Mouse (Mus musculus) neural tube, embryonic 15.5 days (tissue): ENCODE results near the gene Acr. TPM values are rescaled to one million over a fixed set of nuclear protein-coding genes. Genes with fewer than 3 reads are reported as not detected.

ENCODE experiments used
- ATAC-seq: fragments of 200-750 bp; cut with Nextera tagmentation; 2 replicates; pipeline ENCODE4 v1.8.0; 2017; ENCODE audit warnings: mild to moderate bottlenecking, moderate TSS enrichment, moderate library complexity; ENCODE audit not compliant: low FRiP score
- H3K27ac ChIP-seq: fragments of 300-500 bp; sonication (generic); replicated peaks from 2 replicates; pipeline ENCODE4 v1.5.1; 2015; ENCODE audit warnings: mild to moderate bottlenecking, inconsistent platforms
- H3K27me3 ChIP-seq: fragments of 300-500 bp; sonication (generic); replicated peaks from 2 replicates; pipeline ENCODE4 v1.6.1; 2015; ENCODE audit warnings: inconsistent platforms
- H3K36me3 ChIP-seq: fragments of 300-500 bp; sonication (generic); 2 replicates; pipeline ENCODE4 v1.6.1; 2015; ENCODE audit warnings: inconsistent platforms
- H3K4me1 ChIP-seq: fragments of 300-500 bp; sonication (generic); 2 replicates; pipeline ENCODE4 v1.6.1; 2015; ENCODE audit warnings: inconsistent platforms
- H3K4me2 ChIP-seq: fragments of 300-500 bp; sonication (generic); 2 replicates; pipeline ENCODE4 v1.6.1; 2015; ENCODE audit warnings: inconsistent platforms, mild to moderate bottlenecking, moderate library complexity
- H3K4me3 ChIP-seq: fragments of 300-500 bp; sonication (generic); replicated peaks from 2 replicates; pipeline ENCODE4 v1.5.1; 2015; ENCODE audit warnings: mild to moderate bottlenecking, inconsistent platforms
- H3K9ac ChIP-seq: fragments of 300-500 bp; sonication (generic); replicated peaks from 2 replicates; pipeline ENCODE4 v1.6.1; 2015; ENCODE audit warnings: mild to moderate bottlenecking, inconsistent platforms
- H3K9me3 ChIP-seq: fragments of 300-500 bp; sonication (generic); replicated peaks from 2 replicates; pipeline ENCODE4 v1.6.1; 2016; ENCODE audit warnings: inconsistent platforms
- WGBS: fragments of 180-500 bp; shearing (Covaris S2); methylation state at CpG from one replicate; pipeline ENCODE4 v1.1.7; 2015; ENCODE audit warnings: mixed read lengths; 5-methylcytosine and 5-hydroxymethylcytosine counted together
- polyA plus RNA-seq: library from polyadenylated mRNA; unstranded; fragments of >200 nt; fragmentation: Nextera tagmentation; extraction: Ambion mirVana; gene quantifications from 2 replicates; pipeline ENCODE4 v1.2.1, GENCODE M21; 2015

The Acr gene
- polyA plus RNA-seq, 1 experiment from 2014 or later: 0.95 TPM

- ATAC-seq: no peak
- no peak overlapping the region for H3K27ac ChIP-seq
- WGBS: 89% methylated on average over 18 of the region's 18 CpGs
- H3K4me3 ChIP-seq: no peak overlapping the region
- 0 out of 2 replicates have a peak, but pooled peaks cover 14% of the 10 kb centered on the region for H3K36me3 ChIP-seq
- peaks cover 32% of the 10 kb centered on the region for H3K4me1 ChIP-seq
- no peak overlapping the region for H3K9ac ChIP-seq
- 0 out of 2 replicates have a peak, but pooled peaks cover 4% of the 10 kb centered on the region for H3K27me3 ChIP-seq
- H3K9me3 ChIP-seq: no peaks in the 10 kb centered on the region
- no peak overlapping the region for H3K4me2 ChIP-seq
These were observed 39.8 kb upstream of the Acr start for GRCm38 (mm10) chr15:89528201-89528850.

GRCm38 (mm10) chr15:89528923-89529322, 39.2 kb upstream of the Acr start:
- no peak for ATAC-seq
- Histone ChIP-seq H3K27ac (no peak overlapping the region), H3K4me3 (no peak overlapping the region), H3K4me1 (peaks cover 36% of the 10 kb centered on the region), H3K9ac (no peak overlapping the region), H3K9me3 (no peaks in the 10 kb centered on the region), H3K4me2 (no peak overlapping the region), H3K36me3 (0 out of 2 replicates have a peak, but pooled peaks cover 14% of the 10 kb centered on the region), H3K27me3 (0 out of 2 replicates have a peak, but pooled peaks cover 4% of the 10 kb centered on the region)
- WGBS: 93% methylated on average over 10 of the region's 10 CpGs

DNA sequence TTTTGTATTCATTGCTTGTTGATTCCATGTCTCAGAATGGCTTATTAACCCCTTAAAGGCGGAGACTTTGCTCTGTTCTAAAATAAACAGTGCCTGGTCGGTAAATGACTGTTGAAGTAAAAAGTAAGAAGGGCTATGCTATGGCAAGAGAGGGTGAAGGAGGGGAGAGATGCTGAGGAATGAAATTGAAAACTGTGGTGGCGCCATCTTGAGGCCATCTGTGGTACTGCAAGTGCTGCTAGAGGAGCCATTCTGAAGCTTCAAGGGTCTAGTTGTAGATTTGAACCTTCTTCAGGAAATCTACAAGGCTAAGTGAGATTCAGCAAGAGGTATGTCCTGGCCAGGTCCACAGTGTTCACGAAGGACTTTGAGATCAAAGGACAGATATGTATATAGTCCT, 37.8 kb upstream of the Acr start:
- 0 out of 2 replicates have a peak, but pooled peaks cover 14% of the 10 kb centered on the region for H3K36me3 ChIP-seq
- H3K9me3 ChIP-seq: no peaks in the 10 kb centered on the region
- H3K27me3 ChIP-seq: no peaks in the 10 kb centered on the region
- H3K4me3 ChIP-seq: no peak overlapping the region
- H3K4me1 ChIP-seq: peaks cover 32% of the 10 kb centered on the region
- 8% methylated on average over 4 of the region's 4 CpGs for WGBS
- H3K9ac ChIP-seq: no peak overlapping the region
- H3K27ac ChIP-seq: no peak overlapping the region
- no peak for ATAC-seq
- H3K4me2 ChIP-seq: no peak overlapping the region

- no peak overlapping the region for H3K4me3 ChIP-seq
- WGBS: 93% methylated on average over 5 of the region's 5 CpGs
- no peak overlapping the region for H3K9ac ChIP-seq
- H3K9me3 ChIP-seq: no peaks in the 10 kb centered on the region
- no peak overlapping the region for H3K4me2 ChIP-seq
- H3K27me3 ChIP-seq: no peaks in the 10 kb centered on the region
- H3K27ac ChIP-seq: no peak overlapping the region
- 0 out of 2 replicates have a peak, but pooled peaks cover 14% of the 10 kb centered on the region for H3K36me3 ChIP-seq
- ATAC-seq: no peak
- H3K4me1 ChIP-seq: peaks cover 32% of the 10 kb centered on the region
These were observed 36.7 kb upstream of the Acr start for GRCm38 (mm10) chr15:89531399-89531798.

DNA sequence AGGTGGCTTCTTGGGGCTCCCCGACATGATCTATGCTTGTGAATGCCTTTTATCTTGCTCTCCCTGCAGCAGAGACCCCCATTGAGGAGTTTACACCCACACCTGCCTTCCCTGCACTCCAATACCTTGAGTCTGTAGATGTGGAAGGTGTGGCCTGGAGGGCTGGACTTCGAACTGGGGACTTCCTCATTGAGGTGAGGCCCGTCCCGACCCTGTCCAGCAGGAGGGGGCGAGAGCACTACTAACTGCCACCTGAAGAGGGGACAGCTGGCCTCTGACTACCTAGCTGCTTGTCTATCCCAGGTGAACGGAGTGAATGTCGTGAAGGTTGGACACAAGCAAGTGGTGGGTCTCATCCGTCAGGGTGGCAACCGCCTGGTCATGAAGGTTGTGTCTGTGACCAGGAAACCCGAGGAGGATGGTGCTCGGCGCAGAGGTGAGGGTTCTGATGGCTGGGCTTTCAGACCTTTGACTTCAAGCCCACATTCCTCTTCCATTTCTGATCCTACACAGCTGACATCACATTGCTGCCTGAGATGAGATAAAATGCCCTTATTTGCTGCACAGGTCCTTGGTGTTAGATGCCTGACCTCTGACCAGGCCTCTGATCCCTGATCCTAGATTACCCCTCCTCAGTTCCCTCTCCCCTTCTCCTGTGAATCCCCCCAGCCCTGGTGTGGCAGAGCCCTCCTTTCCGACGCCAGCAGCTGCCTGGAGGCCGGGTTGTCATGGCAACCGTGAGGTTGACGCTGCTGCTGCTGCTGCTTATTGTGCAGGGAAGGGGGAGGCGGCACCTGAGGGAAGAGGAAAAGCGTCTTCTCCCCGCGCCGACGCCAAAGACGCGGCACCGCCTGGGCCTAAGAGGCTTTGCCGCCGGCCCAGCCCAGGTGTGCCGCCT, 35.9 kb upstream of the Acr start:
- Histone ChIP-seq H3K4me2 (peak overlapping the region; percentile 75), H3K9me3 (no peaks in the 10 kb centered on the region), H3K4me1 (peaks cover 32% of the 10 kb centered on the region), H3K4me3 (peak overlapping the region; percentile 45), H3K9ac (peak overlapping the region; percentile 60), H3K27me3 (no peaks in the 10 kb centered on the region), H3K36me3 (0 out of 2 replicates have a peak, but pooled peaks cover 9% of the 10 kb centered on the region), H3K27ac (peak overlapping the region; percentile 84)
- WGBS: 27% methylated on average over 28 of the region's 29 CpGs
- peak; percentile 81 for ATAC-seq

- Histone ChIP-seq H3K36me3 (peaks cover 12% of the 10 kb centered on the region; the same call in 1 of the 2 replicates), H3K4me2 (peak overlapping the region; percentile 75), H3K9me3 (no peaks in the 10 kb centered on the region), H3K4me3 (peak overlapping the region; percentile 45), H3K27me3 (no peaks in the 10 kb centered on the region), H3K9ac (peak overlapping the region; percentile 60), H3K27ac (peak overlapping the region; percentile 84), H3K4me1 (peaks cover 32% of the 10 kb centered on the region)
- peak; percentile 32 for ATAC-seq
- WGBS: 66% methylated on average over 23 of the region's 23 CpGs
These were observed 34.9 kb upstream of the Acr start for GRCm38 (mm10) chr15:89532924-89533842.

- H3K27ac ChIP-seq: 0 out of 2 replicates have a peak overlapping the region, but pooled peaks have one; percentile 84
- H3K9ac ChIP-seq: no peak overlapping the region
- H3K36me3 ChIP-seq: peaks cover 12% of the 10 kb centered on the region; the same call in 1 of the 2 replicates
- H3K9me3 ChIP-seq: no peaks in the 10 kb centered on the region
- peaks cover 32% of the 10 kb centered on the region for H3K4me1 ChIP-seq
- WGBS: 84% methylated on average over 10 of the region's 10 CpGs
- ATAC-seq: no peak
- peak overlapping the region; percentile 45 for H3K4me3 ChIP-seq
- no peaks in the 10 kb centered on the region for H3K27me3 ChIP-seq
- peak overlapping the region; percentile 75 for H3K4me2 ChIP-seq
These were observed 34.3 kb upstream of the Acr start for GRCm38 (mm10) chr15:89533843-89534207.

DNA sequence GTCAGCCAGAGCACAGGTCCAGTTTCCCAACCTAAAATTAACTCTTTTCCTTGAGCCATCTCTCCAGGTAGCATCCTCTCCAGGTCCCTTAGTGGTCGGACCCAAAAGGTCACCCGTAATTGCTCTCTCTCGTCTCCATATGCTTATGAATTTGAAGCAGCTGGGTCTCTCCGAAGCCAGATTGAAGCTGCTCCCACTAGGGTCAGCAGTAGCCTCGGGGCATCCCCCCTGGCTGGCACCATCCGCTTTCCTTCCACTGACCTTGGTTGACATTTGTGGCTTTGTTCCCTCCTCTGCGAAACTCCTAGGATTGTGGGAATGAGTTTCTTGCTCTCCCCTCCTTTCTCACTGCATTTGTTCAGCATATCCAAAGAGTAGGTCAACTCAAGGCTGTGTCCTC, 24.0 kb upstream of the Acr start:
- 0 out of 2 replicates have a peak, but pooled peaks cover 8% of the 10 kb centered on the region for H3K27me3 ChIP-seq
- H3K27ac ChIP-seq: no peak overlapping the region
- peaks cover 27% of the 10 kb centered on the region for H3K36me3 ChIP-seq
- no peak overlapping the region for H3K4me3 ChIP-seq
- no peak for ATAC-seq
- WGBS: 83% methylated on average over 7 of the region's 7 CpGs
- H3K4me1 ChIP-seq: peaks cover 18% of the 10 kb centered on the region
- no peaks in the 10 kb centered on the region for H3K9me3 ChIP-seq
- no peak overlapping the region for H3K4me2 ChIP-seq
- no peak overlapping the region for H3K9ac ChIP-seq

GRCm38 (mm10) chr15:89547321-89547720, 20.8 kb upstream of the Acr start:
- Histone ChIP-seq H3K36me3 (peaks cover 45% of the 10 kb centered on the region), H3K4me1 (peaks cover 19% of the 10 kb centered on the region), H3K9ac (no peak overlapping the region), H3K9me3 (no peaks in the 10 kb centered on the region), H3K4me3 (no peak overlapping the region; the same call in 1 of the 2 replicates), H3K27me3 (0 out of 2 replicates have a peak, but pooled peaks cover 8% of the 10 kb centered on the region), H3K27ac (no peak overlapping the region), H3K4me2 (peak overlapping the region; percentile 50)
- WGBS: 58% methylated on average over 8 of the region's 8 CpGs
- ATAC-seq: peak; percentile 4; the same call in 1 of the 2 replicates

DNA sequence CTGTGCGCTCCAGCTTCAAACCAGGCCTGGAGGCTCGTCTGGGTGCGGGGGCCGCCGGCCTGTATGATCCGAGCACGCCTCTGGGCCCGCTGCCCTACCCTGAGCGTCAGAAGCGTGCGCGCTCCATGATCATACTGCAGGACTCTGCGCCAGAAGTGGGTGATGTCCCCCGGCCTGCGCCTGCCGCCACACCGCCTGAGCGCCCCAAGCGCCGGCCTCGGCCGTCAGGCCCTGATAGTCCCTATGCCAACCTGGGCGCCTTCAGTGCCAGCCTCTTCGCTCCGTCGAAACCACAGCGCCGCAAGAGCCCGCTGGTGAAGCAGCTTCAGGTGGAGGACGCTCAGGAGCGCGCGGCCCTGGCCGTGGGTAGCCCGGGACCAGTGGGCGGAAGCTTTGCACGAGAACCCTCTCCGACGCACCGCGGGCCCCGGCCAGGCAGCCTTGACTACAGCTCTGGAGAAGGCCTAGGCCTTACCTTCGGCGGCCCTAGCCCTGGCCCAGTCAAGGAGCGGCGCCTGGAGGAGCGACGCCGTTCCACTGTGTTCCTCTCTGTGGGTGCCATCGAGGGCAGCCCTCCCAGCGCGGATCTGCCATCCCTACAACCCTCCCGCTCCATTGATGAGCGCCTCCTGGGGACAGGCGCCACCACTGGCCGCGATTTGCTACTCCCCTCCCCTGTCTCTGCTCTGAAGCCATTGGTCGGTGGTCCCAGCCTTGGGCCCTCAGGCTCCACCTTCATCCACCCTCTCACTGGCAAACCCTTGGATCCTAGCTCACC, 20.1 kb upstream of the Acr start:
- H3K36me3 ChIP-seq: peaks cover 42% of the 10 kb centered on the region
- peak; percentile 59 for ATAC-seq
- peak overlapping the region; percentile 21 for H3K4me3 ChIP-seq
- 0 out of 2 replicates have a peak, but pooled peaks cover 8% of the 10 kb centered on the region for H3K27me3 ChIP-seq
- WGBS: 20% methylated on average over 58 of the region's 58 CpGs
- H3K27ac ChIP-seq: no peak overlapping the region
- no peaks in the 10 kb centered on the region for H3K9me3 ChIP-seq
- peak overlapping the region; percentile 50 for H3K4me2 ChIP-seq
- peak overlapping the region; percentile 30; the same call in 1 of the 2 replicates for H3K9ac ChIP-seq
- peaks cover 19% of the 10 kb centered on the region for H3K4me1 ChIP-seq
